Mouse (Mus musculus) embryonic fibroblast, embryonic 13.5 days (primary cell): Measurements from ENCODE around the gene Eif1. TPM values are rescaled to one million over a fixed set of nuclear protein-coding genes. Genes with fewer than 3 reads are reported as not detected.
"Not testable (repeated sequence)": the region's sequence is repeated elsewhere in the genome, so short reads cannot be mapped to it uniquely, and the experiment has no call there.

Experiments
- H3K27ac ChIP-seq: 2 replicates; pipeline ENCODE4 v1.5.1; 2012; ENCODE audit warnings: low read length, control low read depth, inconsistent platforms; ENCODE audit not compliant: insufficient read depth
- H3K4me1 ChIP-seq: 2 replicates; pipeline ENCODE4 v1.6.1; 2011; ENCODE audit warnings: low read length; ENCODE audit not compliant: control insufficient read depth, insufficient read depth
- H3K4me3 ChIP-seq: 2 replicates; pipeline ENCODE4 v1.5.1; 2011; ENCODE audit warnings: mild to moderate bottlenecking, control low read depth, low read length; ENCODE audit not compliant: insufficient read depth
- CTCF ChIP-seq: IDR thresholded peaks from 2 replicates; pipeline ENCODE4 v1.5.1; 2011; ENCODE audit warnings: mild to moderate bottlenecking, control low read depth, low read length, moderate library complexity, borderline replicate concordance; ENCODE audit not compliant: insufficient read depth
- POLR2A ChIP-seq: IDR thresholded peaks from 2 replicates; pipeline ENCODE4 v1.6.1; 2011; ENCODE audit warnings: low read depth, mild to moderate bottlenecking, control low read depth, low read length, moderate library complexity
- polyA plus RNA-seq: library from polyadenylated mRNA; stranded (reverse); fragments of >200 nt; gene quantifications from 2 replicates; pipeline ENCODE4 v1.2.4, GENCODE M21; 2011; ENCODE audit warnings: low read depth; ENCODE audit not compliant: missing spikeins, insufficient read length

Gene Eif1
- polyA plus RNA-seq, 1 experiment, result 1,192 TPM

DNA sequence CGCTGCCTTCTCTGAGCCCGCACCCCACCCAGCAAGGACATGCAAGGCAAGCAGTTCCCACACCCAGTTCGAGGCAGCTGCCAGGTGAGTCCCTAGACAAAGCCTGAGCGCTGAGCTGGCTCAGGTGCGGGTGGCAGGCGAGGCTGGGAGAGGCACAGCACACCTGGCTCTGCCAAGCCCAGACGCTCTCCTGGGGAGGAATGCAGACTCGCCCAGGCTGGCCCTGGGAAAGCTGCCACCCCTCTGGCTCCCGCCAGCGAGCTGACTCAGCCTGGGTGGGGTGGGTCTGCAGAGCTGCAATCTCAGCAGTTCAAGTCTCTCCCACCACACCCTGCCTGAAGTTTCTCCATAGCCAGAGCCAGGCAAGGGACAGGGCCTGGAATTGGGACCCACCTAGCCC is 32.7 kb upstream of the Eif1 start:
- H3K4me3 ChIP-seq, result no peak overlapping the region
- H3K4me1 ChIP-seq, result peaks cover 4% of the 10 kb centered on the region
- H3K27ac ChIP-seq, result no peak overlapping the region
- no peak for TF ChIP-seq POLR2A

DNA sequence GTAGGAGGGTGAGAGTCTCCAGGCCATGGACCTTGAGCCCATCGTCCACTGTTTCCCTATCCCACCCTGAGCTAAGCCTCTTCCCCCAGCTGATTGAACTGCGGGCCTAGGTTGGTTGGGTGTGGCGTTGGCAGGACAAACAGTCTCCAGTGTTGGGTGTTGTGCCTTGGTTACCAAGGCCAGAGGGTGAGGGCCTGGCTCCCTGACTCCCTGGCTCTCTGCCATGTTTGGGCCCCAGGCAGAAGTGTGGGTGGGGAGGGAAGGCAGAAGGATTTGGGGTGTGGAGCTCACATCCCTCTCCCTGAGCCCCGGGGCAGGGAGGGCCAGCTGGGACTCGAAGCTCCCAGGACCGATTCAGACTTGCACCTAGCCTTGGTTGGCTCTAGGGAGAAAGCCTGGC is 30.7 kb upstream of the Eif1 start:
- H3K27ac ChIP-seq, result no peak overlapping the region
- TF ChIP-seq POLR2A, result no peak
- TF ChIP-seq CTCF, result no peak

DNA sequence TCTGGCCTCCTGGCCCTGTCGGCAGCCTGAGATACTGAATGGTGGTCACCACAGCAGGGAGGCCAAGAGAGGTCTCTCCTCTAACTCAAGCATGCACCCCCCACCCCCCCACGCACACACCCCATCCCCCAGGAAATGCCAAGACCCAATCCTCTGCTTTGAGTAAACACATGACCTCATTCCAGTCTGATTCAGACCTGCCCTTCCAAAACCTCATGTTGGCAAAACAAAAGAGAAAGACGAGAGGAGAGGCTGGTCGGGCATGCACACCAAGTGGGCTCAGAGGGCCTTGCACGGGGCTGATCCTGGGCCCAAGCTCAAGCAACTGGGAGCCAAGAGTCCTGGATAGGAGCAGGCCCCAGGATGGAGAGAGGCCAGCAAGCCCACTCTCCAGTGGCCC is 29.4 kb upstream of the Eif1 start:
- H3K27ac ChIP-seq, result peak overlapping the region; percentile 34
- no peak overlapping the region for H3K4me3 ChIP-seq
- no peak for TF ChIP-seq CTCF
- no peak for TF ChIP-seq POLR2A
- peaks cover 4% of the 10 kb centered on the region for H3K4me1 ChIP-seq

More for the DNA sequence above, 30.7 kb upstream of the Eif1 start:
- H3K4me3 ChIP-seq, result no peak overlapping the region
- H3K4me1 ChIP-seq, result peaks cover 4% of the 10 kb centered on the region

GRCm38 (mm10) chr11:100292884-100293283 is 26.8 kb upstream of the Eif1 start:
- TF ChIP-seq POLR2A (no peak), CTCF (no peak)
- Histone ChIP-seq H3K27ac (no peak overlapping the region), H3K4me1 (no peaks in the 10 kb centered on the region; the same call in 1 of the 2 replicates), H3K4me3 (no peak overlapping the region)

- no peak for TF ChIP-seq POLR2A
- peak; percentile 100 for TF ChIP-seq CTCF
- H3K4me3 ChIP-seq, result no peak overlapping the region
- no peak overlapping the region for H3K27ac ChIP-seq
- H3K4me1 ChIP-seq, result peaks cover 3% of the 10 kb centered on the region
Measured at GRCm38 (mm10) chr11:100295308-100295707, 24.4 kb upstream of the Eif1 start.

DNA sequence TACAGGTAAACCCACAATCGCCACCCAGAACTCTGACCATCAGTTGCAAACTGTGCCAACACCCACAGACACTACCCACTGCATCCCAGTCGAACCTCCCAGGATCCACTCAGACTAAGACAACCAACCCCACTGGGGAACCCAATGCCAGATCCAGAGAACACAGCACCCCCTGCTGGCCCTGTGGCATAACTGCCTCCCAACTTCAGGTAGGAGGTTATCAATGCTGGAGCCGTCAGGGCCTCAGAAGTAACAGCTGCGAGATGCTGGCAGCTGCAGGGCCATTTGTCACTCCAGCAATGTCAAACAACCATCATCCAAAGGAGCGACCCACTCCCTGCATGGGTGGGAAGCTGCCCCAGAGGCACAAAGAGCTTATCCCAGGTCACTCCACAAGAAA is 21.9 kb upstream of the Eif1 start:
- Histone ChIP-seq H3K4me3 (no peak overlapping the region), H3K27ac (no peak overlapping the region), H3K4me1 (peaks cover 3% of the 10 kb centered on the region)
- TF ChIP-seq POLR2A (no peak), CTCF (peak; percentile 29; the same call in 1 of the 2 replicates)

GRCm38 (mm10) chr11:100298274-100299036 is 21.2 kb upstream of the Eif1 start:
- TF ChIP-seq CTCF (peak; percentile 81), POLR2A (no peak)
- no peak overlapping the region for H3K4me3 ChIP-seq

DNA sequence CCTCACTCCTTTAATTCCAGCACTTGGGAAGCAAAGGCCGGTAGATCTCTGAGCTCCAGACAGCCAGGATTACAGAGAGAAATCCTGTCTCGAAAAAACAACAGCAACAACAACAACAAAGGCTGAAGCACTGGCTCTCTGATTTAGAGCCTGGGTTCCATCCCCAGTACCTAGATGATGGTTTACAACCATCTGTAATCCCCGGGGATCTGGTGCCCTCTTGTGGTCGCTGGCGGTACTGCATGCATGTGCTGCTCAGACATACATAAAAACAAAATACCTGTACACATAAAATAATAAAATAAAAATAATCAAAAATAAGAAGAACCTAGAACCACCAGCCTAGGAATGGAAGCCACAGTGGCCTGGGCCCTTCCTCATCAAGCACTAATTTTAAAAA is 19.4 kb upstream of the Eif1 start:
- Histone ChIP-seq H3K4me3 (no peak overlapping the region), H3K27ac (no peak overlapping the region), H3K4me1 (peaks cover 3% of the 10 kb centered on the region)
- TF ChIP-seq POLR2A (no peak), CTCF (peak; percentile 80)

More at GRCm38 (mm10) chr11:100298274-100299036, 21.2 kb upstream of the Eif1 start:
- Histone ChIP-seq H3K4me1 (peaks cover 3% of the 10 kb centered on the region), H3K27ac (no peak overlapping the region)

DNA sequence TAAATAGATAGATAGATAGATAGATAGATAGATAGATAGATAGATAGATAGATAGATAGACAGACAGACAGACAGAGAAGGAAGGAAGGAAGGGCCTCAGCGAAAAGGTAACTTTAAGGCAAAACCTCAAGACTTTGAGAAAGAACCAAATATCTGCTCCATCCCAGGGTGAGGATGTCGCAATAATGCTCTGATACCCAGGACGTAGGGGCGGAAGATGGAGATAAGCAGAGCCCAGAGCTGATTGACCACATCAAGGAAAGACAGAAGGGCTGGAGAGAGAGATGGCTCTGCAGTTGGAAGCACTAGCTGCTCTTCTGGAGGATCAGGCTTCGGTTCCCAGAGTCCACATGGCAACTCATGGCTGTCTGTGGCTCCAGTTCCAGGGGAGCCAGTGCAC is 18.4 kb upstream of the Eif1 start:
- TF ChIP-seq CTCF, result no peak
- TF ChIP-seq POLR2A, result no peak
- H3K27ac ChIP-seq, result no peak overlapping the region
- H3K4me3 ChIP-seq, result no peak overlapping the region
- peaks cover 3% of the 10 kb centered on the region for H3K4me1 ChIP-seq

DNA sequence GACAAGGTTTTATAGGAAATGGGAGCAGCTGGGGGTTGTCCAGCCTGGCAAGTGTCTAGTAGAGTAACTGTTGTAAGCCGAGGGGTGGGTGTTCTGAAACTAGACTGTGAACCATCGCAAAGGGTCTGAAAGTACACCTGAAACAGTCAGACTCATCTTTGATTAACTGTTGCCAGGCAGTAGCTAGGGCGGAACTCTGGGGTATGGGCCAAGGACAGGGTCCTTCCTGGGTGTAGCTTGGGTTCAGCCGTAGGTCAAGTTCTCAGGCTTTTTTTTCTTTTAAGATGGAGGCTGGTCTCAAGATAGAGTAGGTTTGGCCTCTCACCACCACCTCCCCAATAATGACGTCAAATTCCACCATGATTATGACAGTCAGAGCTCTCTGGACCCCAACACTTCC is 11.8 kb upstream of the Eif1 start:
- Histone ChIP-seq H3K4me1 (no peaks in the 10 kb centered on the region; the same call in 1 of the 2 replicates), H3K4me3 (no peak overlapping the region), H3K27ac (no peak overlapping the region)
- no peak for TF ChIP-seq CTCF
- no peak for TF ChIP-seq POLR2A

GRCm38 (mm10) chr11:100308672-100309071 is 11.0 kb upstream of the Eif1 start:
- H3K4me1 ChIP-seq, H3K27ac ChIP-seq, H3K4me3 ChIP-seq: not testable (repeated sequence)
